Mouse (Mus musculus): ENCODE measurements around the gene Tbc1d5.

The Tbc1d5 gene

GRCm38 (mm10) chr17:51179195-51179953 is at the start of gene Tbc1d5:
Tbc1d5 (minus strand) TSS chr17:51179352.
- peak; percentile 98 for DNase-seq (ENCODE audit: low read depth, low spot score)

DNA sequence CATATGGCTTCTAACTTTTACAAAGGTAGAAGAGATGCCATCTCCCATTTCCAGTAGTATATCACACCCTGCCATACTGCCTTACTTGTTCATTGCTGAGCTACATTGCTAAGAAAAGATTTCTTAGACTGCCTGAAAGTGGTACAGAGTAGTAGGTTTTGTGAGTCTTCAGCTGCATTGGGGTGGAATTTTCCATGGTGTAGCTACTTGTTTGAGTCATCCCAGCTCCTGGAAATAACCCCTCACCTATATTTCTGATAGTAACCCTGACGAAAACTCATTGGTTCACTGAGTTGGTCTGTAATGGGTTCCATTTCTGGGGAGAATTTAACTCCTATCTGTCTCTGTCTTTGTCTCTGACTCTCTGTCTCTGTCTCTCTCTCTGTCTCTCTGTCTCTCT is 46.9 kb upstream of the Tbc1d5 start:
- DNase-seq (ENCODE audit: low read depth, low spot score): no peak

DNA sequence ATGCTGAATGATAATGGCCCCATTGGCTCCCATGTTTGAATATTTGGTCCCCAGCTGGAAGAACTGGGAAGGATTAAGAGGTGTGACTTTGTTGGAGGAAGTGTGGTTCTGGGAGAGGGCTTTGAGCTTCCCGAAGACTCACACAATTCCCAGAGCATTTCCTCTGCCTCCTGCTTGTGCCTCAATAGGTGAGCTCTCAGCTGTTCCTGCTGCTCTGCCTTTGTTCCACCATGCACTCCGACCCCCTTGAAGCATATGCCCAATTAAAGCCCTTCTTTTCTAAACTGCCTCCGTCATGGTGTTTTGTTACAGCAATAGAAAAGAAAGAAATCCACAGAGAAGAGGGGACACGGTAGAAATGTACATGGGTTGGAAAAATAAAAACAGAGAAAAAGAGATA is 44.0 kb upstream of the Tbc1d5 start:
- DNase-seq (ENCODE audit: low read depth, low spot score): no peak

DNA sequence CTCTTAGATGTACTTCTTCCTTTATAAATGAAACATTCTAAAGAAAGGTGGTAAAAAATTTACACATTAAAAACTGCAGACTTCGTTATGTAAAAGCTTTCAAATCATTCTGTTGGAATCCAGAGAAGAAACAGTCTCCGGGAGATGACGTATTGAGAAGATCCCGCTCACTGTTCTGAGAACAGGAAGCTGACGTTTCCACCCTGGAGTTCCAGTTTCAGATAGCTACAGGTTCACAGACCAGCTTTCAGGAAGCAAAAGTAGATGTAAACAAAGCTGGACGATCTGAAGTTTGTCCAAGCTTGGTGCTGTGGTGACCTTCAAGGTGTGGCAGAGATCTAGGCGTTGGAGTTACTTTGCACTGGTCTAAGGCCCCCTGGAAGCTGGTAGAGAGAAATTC is 41.9 kb upstream of the Tbc1d5 start:
- DNase-seq (ENCODE audit: low read depth, low spot score): peak; percentile 15

DNA sequence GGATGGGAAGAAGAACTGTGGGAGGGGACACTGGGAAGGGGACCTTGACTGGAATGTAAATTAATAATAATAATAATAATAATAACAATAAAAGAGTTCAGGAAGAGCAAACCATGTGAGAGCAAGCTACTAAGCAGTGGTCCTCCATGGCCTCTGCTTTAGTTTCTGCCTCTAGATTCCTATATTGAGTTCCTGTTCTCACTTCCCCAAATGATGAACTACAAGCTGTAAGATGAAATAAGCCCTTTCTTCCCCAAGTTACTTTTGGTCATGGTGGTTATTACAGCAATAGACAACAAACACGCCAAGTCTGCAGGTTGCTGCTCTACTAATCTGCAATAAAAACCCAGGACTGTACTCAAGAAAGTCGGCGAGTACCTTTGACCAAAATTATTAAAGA is 40.7 kb upstream of the Tbc1d5 start:
- no peak for DNase-seq (ENCODE audit: low read depth, low spot score)

GRCm38 (mm10) chr17:51216426-51216825 is 37.3 kb upstream of the Tbc1d5 start:
- no peak for DNase-seq (ENCODE audit: low read depth, low spot score)

GRCm38 (mm10) chr17:51209565-51209964 is 30.4 kb upstream of the Tbc1d5 start:
- no peak for DNase-seq (ENCODE audit: low read depth, low spot score)

DNA sequence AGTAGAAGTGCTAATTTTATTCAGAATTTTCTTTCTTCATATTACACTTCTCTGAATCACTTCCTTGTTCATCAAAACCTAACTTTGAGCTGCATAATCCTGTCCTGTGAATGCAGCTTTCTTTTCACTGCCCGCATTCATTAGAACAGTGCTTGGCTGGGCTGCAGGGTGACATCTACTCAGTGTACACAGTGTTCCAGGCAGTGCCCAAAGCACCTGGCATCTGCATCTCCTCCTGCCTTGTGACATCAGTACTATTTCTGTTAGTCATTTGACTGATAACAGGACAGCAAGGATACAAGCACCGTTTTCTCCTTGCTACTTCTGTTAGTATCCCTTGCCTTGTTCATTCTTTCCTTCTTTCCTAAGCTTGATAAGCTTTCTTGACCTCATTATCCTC is 25.5 kb upstream of the Tbc1d5 start:
- peak; percentile 91 for DNase-seq (ENCODE audit: low read depth, low spot score)

DNA sequence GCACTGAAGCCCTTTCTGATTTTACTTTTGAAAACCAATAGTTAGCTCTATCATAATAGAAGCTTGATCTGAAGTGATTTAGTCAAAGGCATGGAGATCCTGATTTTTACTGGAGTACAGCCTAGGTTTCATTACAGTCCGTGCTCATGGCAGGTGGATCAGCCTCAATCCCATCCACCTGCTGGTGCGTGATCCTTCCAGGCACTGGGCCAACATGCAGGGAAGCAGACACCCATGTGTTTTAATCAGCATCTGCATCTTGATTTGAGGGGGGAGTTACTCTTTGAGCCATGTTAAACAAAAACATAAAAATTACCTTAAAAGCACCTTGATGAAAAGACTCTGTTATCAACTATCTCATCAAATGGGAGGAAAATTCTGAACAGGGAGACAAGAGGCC is 16.4 kb upstream of the Tbc1d5 start:
- DNase-seq (ENCODE audit: low read depth, low spot score): no peak

DNA sequence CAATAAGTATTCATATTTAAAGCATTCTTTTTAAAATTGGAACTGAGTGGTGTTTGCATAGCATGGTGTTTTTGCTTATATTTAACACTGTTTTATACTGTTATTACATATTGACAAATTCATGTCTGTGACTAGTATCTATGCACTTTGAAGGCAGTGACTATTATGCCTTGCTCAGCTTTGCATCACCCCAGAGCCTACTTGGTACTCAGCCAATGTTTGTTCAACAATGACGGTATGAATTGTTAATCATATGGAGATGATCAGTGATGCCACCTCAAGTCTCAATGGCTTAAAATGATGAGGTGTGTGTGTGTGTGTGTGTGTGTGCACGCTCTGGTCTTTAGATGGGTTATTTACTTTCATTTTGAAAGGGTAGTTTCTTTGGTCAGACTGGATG is 15.6 kb upstream of the Tbc1d5 start:
- DNase-seq (ENCODE audit: low read depth, low spot score): no peak

DNA sequence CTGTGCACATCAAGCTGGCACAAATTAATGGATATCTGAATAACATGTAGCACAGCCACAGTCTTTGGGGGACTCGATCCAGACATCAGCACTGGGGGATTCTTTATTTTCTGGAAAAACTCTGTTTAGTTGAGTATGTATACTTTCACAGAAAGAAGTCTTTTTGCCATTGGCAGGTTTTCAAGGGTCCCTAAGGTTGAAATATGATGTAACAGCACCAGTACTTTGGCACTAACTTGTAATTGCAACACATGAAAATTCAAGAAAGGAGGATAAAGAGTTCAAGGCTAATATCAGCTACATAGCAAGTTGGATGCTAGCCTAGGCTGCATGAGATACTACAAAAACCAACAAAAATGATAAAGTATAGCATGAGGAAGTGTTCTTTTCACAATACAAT is 12.2 kb upstream of the Tbc1d5 start:
- DNase-seq (ENCODE audit: low read depth, low spot score): no peak

GRCm38 (mm10) chr17:51182715-51183114 is 3.6 kb upstream of the Tbc1d5 start:
- peak; percentile 72 for DNase-seq (ENCODE audit: low read depth, low spot score)

DNA sequence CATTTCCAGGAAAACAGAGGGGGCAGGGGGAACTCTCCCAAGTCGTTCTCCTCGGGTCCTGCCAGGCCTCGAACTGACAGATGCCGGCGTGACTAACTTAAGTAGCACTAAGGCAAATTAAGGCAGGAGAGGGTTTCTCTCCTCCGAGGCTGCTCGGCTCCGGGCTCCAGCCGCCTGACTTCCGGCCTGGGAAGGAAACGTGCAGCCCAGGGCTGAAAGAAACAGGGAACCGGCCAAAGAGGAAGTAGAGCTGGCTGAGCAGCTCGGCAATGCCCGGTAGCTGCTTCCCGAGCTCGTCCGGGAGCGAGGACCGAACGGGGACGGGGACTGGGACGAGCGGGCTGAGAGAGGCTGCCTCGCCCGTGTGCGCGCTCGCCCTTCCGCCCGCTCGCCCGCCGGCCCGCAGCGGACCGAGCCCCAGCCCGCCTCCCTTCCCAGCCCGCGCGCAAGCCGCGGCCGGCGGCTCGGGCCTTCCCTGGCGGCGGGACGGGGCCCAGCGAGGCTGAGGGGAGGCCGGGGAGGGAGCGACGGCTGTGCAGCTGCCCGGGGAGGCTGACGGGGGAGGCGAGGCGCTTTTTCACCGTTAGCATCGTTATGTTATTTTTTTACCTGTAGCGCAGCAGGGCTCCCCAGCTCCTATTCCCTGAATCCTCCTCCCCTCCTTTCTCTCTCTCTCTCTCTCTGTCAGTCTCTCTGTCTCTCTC is 509 bp downstream of the Tbc1d5 start:
- peak; percentile 88 for DNase-seq (ENCODE audit: low read depth, low spot score)

DNA sequence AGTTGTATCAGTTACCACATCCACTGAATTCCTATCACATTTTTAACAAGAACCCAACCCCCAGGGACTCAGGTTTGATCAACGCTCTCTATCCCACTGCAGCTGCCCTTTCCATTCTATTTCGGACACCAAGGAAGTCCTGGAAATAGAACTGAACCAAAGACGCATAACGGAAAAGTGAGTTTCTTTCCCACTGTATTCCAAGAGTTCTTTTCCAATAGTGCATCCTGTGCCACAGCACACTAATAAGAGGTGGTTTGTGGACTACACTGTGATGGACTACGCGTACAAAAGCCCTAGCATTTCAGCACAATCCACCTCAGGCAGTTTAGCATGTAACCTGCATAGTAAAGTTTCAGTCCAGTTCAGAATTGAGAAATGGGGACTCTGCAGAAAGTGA is 1.2 kb downstream of the Tbc1d5 start:
- DNase-seq (ENCODE audit: low read depth, low spot score): no peak

GRCm38 (mm10) chr17:51172332-51172731 is 6.8 kb downstream of the Tbc1d5 start:
- no peak for DNase-seq (ENCODE audit: low read depth, low spot score)

- no peak for DNase-seq (ENCODE audit: low read depth, low spot score)
These were observed 7.6 kb downstream of the Tbc1d5 start for GRCm38 (mm10) chr17:51171504-51171903.

- no peak for DNase-seq (ENCODE audit: low read depth, low spot score)
These were observed 9.2 kb downstream of the Tbc1d5 start for GRCm38 (mm10) chr17:51169911-51170310.

GRCm38 (mm10) chr17:51162366-51162765 is 16.8 kb downstream of the Tbc1d5 start:
- peak; percentile 50 for DNase-seq (ENCODE audit: low read depth, low spot score)

DNA sequence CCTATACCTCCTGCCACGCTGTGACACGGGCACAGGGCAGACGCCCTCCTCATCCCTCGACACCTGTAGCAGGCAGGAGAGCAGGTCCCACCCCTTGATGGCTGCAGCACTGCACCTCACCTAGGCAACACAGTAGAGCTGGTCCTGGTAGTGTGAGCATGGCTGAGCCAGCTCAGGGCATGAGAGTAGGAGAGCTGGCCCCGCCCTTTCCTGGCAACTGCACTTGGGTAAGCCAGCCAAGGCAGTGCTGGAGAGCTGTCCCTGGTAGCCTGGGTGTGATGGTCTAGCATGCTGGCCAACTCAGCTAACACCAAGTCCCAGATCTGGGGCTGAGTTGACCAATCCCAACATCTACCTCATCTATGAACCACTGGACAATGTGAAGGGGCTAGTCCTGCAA is 19.9 kb downstream of the Tbc1d5 start:
- DNase-seq (ENCODE audit: low read depth, low spot score): peak; percentile 64

GRCm38 (mm10) chr17:51150999-51151398 is 28.2 kb downstream of the Tbc1d5 start:
- no peak for DNase-seq (ENCODE audit: low read depth, low spot score)

- DNase-seq (ENCODE audit: low read depth, low spot score): no peak
These were observed 34.2 kb downstream of the Tbc1d5 start for GRCm38 (mm10) chr17:51144983-51145382.

- no peak for DNase-seq (ENCODE audit: low read depth, low spot score)
These were observed 37.1 kb downstream of the Tbc1d5 start for GRCm38 (mm10) chr17:51142095-51142494.

DNA sequence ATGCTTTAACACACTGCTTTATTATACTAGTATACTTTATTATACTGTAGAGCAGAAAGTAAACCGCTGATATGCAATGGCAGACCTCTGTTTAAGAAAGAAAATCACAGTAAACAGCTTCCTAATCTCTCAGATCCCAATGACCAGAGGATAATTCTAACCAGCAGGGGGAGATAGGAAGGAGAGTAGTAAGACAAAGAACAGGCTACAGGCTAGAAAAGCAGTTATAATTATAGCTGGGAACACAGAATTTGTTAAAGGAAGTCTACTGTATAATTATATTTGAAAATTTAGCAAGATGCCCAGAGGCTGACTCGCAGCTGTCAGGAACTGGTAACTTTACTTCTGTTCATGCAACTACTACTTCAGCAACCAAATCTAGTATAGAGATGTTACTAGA is 68.0 kb downstream of the Tbc1d5 start:
- peak; percentile 69 for DNase-seq (ENCODE audit: low read depth, low spot score)

Measured in brain, adult 2 months (tissue).